Mouse (Mus musculus) olfactory bulb, adult 2 months (tissue): Measurements from ENCODE around the gene Pycr1.

Experiments used
- CTCF ChIP-seq: fragments of 200-500 bp; IDR thresholded peaks from 2 replicates; pipeline ENCODE4 v1.5.1; 2012; ENCODE audit warnings: low read depth, mild to moderate bottlenecking, low read length, moderate library complexity; ENCODE audit not compliant: insufficient read depth
- POLR2A ChIP-seq: fragments of 200-500 bp; IDR thresholded peaks from 2 replicates; pipeline ENCODE4 v1.6.1; 2012; ENCODE audit warnings: mild to moderate bottlenecking, low read depth, low read length, moderate library complexity; ENCODE audit not compliant: insufficient read depth

DNA sequence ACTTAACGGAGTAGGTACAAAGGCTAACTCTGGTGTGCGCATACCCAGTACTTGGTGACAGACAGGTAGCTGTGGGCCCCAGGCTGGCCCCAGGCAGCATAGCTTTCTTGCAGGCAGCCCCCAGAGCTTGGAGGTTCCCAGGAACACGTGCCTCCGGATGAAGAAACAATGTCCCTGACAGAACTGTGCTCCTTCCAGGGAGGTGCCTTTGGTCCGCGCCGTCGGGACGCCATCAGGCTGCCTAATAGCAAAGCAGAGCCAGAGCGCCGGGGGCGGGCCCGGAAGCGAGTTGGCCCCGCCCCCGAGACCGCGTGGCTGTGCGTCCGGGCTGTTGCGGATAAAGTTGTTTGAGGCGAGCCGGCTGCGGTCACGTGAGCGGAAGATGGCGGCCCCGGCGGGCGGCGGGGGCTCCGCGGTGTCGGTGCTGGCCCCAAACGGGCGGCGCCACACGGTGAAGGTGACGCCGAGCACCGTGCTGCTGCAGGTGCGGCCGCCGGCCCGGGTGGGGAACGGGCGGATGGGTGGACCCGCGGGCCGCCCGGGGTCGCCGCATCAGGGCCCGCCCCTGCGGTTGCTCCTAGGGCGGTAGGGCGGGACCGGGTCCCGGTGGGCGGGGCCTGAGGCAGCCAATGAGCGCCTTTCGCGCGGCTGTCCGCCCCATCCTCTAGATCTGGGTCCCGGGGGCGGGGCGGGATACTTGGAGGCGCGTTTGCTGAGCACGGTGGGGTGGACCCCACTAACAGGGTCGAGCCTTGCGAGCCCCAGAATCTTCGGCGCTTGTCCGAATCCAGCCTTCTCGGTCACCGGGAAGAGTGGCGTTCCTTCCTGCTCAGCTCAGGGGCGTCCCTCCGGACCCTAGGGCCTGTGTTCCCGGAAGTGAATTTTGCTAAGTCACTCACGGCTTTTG lies 29.4 kb upstream of the Pycr1 start, which contains the start of gene Aspscr1:
- no peak for TF ChIP-seq CTCF
- peak; percentile 54; the same call in 1 of the 2 replicates for TF ChIP-seq POLR2A
